Mouse (Mus musculus): ENCODE measurements around the gene Magi1. TPM values are rescaled to one million over a fixed set of nuclear protein-coding genes. Genes with fewer than 3 reads are reported as not detected.
"Not testable (repeated sequence)": the region's sequence is repeated elsewhere in the genome, so short reads cannot be mapped to it uniquely, and the experiment has no call there.

The Magi1 gene
- total RNA-seq, 2 experiments from 2014 or later = 14.3 to 16.6 TPM

- intact Hi-C loops (cut with DNase I) = no loop called here
- no peak for DNase-seq
Observed at GRCm38 (mm10) chr6:93718385-93718784, 565.3 kb downstream of the Magi1 start.

GRCm38 (mm10) chr6:93717826-93718375, 565.8 kb downstream of the Magi1 start:
- intact Hi-C loops (cut with DNase I) = no loop called here

GRCm38 (mm10) chr6:93716686-93717625, 566.8 kb downstream of the Magi1 start:
- DNase-seq = no peak
- intact Hi-C loops (cut with DNase I) = no loop called here

More at GRCm38 (mm10) chr6:93717826-93718375, 565.8 kb downstream of the Magi1 start:
- no peak for DNase-seq

- DNase-seq = no peak
- intact Hi-C loops (cut with DNase I) = no loop called here
Observed at GRCm38 (mm10) chr6:93715181-93716180, 568.2 kb downstream of the Magi1 start.

GRCm38 (mm10) chr6:93704350-93704749, 579.4 kb downstream of the Magi1 start:
- intact Hi-C loops (cut with DNase I) = no loop called here
- DNase-seq = no peak

DNA sequence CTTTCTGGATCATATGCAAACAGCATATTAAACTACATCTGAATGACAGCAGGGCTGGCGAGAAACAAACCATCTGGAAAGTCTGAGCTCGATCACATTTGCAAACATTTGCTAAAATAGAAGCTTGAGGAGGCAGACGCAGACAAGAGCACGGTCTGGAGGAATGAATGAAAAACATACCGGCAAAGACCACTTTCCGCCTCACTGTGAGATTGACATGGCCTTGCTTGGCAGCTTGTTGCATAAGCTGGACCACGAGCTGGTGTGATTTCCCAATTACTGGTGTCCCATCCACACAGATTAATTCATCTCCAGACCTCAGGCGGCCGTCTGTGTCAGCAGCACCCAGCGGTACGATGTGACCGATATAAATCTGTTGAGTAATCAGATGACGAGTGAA, 584.3 kb downstream of the Magi1 start:
- intact Hi-C loops (cut with DNase I) = no loop called here
- DNase-seq = no peak

DNA sequence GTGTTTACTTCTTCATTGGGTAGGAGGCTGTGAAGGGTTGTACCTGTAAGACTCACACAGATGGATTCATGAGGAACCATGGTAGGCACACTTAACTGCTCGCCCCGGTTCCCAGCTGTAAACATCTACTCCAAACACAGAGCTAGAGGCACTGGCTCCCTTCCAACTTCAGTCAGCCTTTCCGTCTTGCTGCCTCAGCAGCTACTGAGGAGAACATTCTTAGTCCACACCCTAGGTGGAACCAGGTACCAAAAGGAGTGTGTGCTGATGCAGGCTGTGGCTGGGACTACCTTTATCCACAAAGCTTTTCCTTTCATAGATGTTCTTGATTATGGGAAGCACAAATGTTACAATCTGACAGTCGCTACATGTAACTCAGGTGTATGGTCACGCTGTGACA, 585.8 kb downstream of the Magi1 start:
- DNase-seq = no peak
- intact Hi-C loops (cut with DNase I) = no loop called here

DNA sequence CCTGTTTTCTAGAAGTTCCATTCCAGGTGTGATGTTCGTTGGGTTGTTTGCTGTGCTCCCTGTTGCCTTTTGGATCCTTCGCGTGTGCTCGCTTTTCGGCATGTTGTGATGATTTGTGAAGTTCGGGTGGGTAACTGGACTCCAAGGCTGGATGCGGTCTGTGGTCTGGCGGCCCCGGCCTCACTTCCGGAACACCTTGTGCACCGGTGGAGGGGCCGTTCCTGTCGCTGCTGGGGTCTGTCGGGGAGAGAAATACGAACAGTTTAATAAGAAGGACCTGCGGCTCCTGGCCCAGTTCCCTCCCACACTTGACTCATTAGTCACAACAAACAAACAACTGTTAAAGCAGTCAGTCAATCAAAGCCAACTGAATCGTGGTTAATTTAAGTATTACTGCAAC, 605.0 kb downstream of the Magi1 start:
- DNase-seq = no peak
- intact Hi-C loops (cut with DNase I) = no loop called here

GRCm38 (mm10) chr6:93666731-93667130, 617.0 kb downstream of the Magi1 start:
- DNase-seq = no peak
- intact Hi-C loops (cut with DNase I) = no loop called here

DNA sequence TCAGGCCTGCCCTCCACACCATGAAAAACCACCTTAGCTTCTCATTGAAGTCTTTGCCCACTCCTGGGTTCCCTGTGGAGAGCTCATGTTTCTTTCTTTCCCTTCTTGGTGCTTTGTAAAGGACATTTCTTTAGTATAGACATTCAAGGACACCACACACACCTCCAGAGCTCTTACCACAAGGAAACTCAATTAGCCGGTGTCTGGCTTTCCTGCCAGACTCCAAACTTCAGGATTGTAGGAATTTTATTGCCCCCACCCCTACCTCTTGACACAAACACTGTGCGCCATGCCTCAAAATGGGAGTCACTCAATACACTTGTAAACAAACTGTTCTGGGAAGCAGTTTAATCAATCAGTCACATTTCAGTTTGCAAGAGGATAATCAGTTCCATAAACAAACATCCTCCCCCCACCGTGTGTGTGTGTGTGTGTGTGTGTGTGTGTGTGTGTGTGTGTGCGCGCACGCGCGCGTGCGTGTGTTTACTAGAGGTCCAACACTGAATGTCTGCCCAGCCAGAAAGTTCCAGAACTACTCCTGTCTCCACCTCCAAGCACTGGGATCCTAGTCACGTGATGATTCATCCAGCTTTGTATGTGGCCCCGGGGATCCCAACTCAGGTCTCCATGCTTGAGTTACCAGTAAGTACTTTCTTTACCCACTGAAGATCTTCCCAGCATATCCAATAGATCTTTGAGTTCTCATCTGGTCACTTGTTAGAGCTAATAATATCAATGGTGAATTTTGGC, 618.5 kb downstream of the Magi1 start:
- intact Hi-C loops (cut with DNase I) = no loop called here
- no peak for DNase-seq

- intact Hi-C loops (cut with DNase I) = loop anchor here (5.0 kb wide), 1 partner anchor 391 kb away; no protein-coding TSS in a partner anchor
- no peak for DNase-seq
Observed at GRCm38 (mm10) chr6:93661139-93661538, 622.6 kb downstream of the Magi1 start.

DNA sequence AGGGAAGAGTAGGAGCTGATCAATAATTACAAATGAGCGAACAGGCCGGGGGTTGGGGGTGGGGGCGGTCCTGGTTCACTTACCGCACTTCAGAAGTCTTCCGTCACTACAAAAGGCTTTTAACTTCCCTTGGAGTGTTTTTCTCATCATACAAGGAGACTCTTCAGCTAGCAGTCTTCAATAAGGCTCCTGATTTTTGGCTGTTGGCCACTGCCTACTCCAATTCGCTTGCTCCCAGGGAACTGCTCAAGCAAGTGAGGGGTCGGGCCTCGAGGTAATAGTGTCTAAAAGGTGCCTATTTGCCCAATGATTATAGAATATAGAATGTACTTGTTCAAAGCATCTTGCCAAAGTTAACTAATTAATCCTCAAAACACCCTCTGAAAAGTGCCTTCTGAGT, 624.2 kb downstream of the Magi1 start:
- intact Hi-C loops (cut with DNase I) = loop anchor here (5.0 kb wide), 1 partner anchor 328 kb away; no protein-coding TSS in a partner anchor
- no peak for DNase-seq

- DNase-seq = peak; percentile 72 to 82
- intact Hi-C loops (cut with DNase I) = loop anchor here (5.0 kb wide), 1 partner anchor 330 kb away; no protein-coding TSS in a partner anchor
Observed at GRCm38 (mm10) chr6:93657187-93657974, 626.3 kb downstream of the Magi1 start.

GRCm38 (mm10) chr6:93648581-93649230, 635.0 kb downstream of the Magi1 start:
- intact Hi-C loops (cut with DNase I) = no loop called here
- DNase-seq = peak; percentile 53 to 61

- intact Hi-C loops (cut with DNase I); DNase-seq: not testable (repeated sequence)
Observed at GRCm38 (mm10) chr6:93629735-93630291, 653.9 kb downstream of the Magi1 start.

- intact Hi-C loops (cut with DNase I) = no loop called here
- no peak for DNase-seq
Observed at GRCm38 (mm10) chr6:93627200-93627599, 656.5 kb downstream of the Magi1 start.
